Mouse (Mus musculus) megakaryocyte, embryonic 14.5 days (primary cell): ENCODE results near the gene Rhobtb1.

ENCODE experiments used
- FLI1 ChIP-seq: IDR thresholded peaks from 2 replicates; pipeline ENCODE4 v1.6.1; 2012; ENCODE audit warnings: low read length, inconsistent platforms, mixed read lengths
- GATA1 ChIP-seq: IDR thresholded peaks from 3 replicates; pipeline ENCODE4 v1.6.1; 2012; ENCODE audit warnings: mixed read lengths, low read length, inconsistent platforms, borderline replicate concordance

DNA sequence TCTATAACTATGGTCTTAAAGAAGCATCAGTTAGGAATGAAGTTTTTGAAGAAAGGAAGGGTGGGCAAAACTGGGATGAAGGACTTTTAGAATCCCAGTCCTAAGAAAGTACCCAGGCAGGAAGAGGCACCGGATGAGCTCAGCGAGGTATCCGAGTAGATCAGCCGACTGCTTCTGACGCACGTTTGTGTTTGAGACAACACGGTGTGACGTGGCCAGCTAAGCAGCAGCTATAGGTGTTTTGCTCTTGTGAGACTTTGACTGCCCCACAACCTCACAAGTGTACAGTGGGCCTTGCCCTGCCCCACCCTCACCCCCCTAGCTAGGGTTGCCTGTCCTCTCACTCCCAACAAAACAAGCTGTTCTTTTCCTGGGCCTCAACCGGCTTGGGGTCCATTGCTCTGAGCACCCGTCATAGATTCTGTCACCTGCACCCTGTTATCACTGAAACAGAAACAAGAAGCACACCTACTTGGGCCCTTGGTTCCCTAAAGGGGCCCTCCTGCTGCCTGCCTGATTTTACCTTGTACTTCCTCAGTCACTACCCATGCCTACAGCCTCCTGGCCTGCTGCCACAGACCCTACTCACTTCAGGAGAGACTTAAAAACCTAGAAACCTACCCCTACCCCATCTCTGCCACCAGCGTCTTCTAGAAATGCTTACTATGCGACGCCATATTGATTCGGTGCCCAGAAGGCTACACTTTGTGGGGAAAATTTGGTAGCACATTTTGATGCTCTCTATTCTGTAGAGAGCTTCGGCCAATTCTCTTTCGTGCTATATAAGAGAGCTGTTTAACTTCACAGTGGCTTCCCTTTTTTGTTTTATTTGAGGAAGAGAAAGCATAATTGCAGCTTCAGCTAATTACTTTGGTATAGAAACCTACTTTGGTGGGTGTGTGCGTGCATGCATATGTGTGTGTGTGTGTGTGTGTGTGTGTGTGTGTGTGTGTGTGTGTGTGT, 101.2 kb downstream of the Rhobtb1 start:
- TF ChIP-seq FLI1 (no peak), GATA1 (no peak)
